Mouse (Mus musculus): ENCODE measurements at regions not wholly inside any gene's neighbourhood (a gene's known extent, or its start where the extent isn't known, plus 50 kb on each side); places are given as distances from the start of the nearest gene placed in this dataset.

DNA sequence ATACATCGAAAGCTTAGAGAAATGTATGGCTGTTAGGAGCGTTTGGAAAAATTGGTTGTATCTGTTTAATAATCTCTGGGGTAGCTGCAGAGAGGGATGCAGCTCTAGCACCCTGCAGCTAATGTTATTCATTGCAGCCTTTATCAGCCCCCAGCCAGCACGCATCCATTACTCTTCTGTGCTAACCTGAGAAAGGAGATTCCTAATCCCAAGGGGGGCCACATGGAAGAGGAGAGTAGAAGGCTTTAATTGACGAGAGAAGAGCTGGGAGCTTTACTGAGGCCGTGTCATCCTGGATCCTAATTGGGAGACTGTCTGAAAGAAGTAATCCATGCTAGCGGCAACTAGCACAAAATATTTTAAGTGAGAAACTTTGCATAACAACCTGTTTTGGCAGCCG, 60.4 kb upstream of the Tcerg1l start:
- TF ChIP-seq CTCF (IDR thresholded peaks at IDR 0.05; ENCODE audit: low read depth) (no peak), EP300 (IDR thresholded peaks at IDR 0.05; ENCODE audit: low read depth) (no peak)
